Mouse (Mus musculus): ENCODE measurements around the gene Fbrs. TPM values are rescaled to one million over a fixed set of nuclear protein-coding genes. Genes with fewer than 3 reads are reported as not detected.
"Not testable (repeated sequence)": the region's sequence is repeated elsewhere in the genome, so short reads cannot be mapped to it uniquely, and the experiment has no call there.

The Fbrs gene
- polyA plus RNA-seq, 1 experiment from 2014 or later, result 10.4 TPM

- Histone ChIP-seq H3K9ac (ENCODE audit: low read length) (no peak overlapping the region), H3K9me3 (ENCODE audit: control insufficient read depth, low read length) (no peaks in the 10 kb centered on the region), H3K4me2 (ENCODE audit: low read length) (no peak overlapping the region), H3K4me1 (ENCODE audit: control insufficient read depth in 2 of 2, insufficient read depth in 2 of 2, low read length in 2 of 2) (peaks cover 2 to 11% of the 10 kb centered on the region in 2 experiments), H3K36me3 (ENCODE audit: control insufficient read depth, insufficient read depth, low read length) (peaks cover 61% of the 10 kb centered on the region), H3K27ac (replicated peaks in 1 of 2; ENCODE audit: control insufficient read depth in 1 of 2, insufficient read depth in 1 of 2, low read depth in 2 of 2, low read length in 2 of 2) (no peak overlapping the region), H3K4me3 (ENCODE audit: control insufficient read depth in 1 of 2, insufficient read depth in 1 of 2, low read depth in 1 of 2, low read length in 2 of 2) (no peak overlapping the region), H3K27me3 (ENCODE audit: control insufficient read depth, insufficient read depth, low read length) (no peaks in the 10 kb centered on the region)
- 77% methylated on average over 7 of the region's 7 CpGs for WGBS
- ATAC-seq (ENCODE audit: insufficient number of reproducible peaks, insufficient read depth, low FRiP score, low read depth), result no peak
These were observed 24.1 kb upstream of the Fbrs start for GRCm38 (mm10) chr7:127454905-127455304.

DNA sequence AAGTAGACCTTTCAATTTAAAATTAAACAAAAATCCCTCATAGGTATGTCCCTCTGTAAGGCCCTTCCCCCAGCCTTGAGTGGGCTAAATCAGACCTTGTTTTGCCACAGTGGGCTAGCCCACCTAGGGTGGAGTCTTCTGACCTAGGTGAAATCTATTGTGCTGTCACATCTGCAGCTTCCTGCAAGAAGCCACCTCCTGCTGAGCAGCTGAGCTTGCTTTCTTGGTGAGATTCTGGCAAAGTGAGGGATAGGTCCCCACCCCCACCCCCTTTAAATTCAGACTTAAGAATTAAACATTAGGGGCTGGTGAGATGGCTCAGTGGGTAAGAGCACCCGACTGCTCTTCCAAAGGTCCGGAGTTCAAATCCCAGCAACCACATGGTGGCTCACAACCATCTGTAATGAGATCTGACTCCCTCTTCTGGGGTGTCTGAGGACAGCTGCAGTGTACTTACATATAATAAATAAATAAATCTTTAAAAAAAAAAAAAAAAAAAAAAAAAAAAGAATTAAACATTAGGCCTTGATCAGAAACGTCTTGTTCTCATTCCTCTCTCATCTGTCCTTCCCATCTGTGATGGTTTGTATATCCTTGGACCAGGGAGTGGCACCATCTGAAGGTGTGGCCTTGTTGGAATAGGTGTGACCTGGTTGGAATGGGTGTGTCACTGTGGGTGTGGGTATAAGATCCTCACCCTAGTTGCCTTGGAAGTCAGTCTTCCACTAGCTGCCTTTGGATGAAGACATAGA is 20.5 kb upstream of the Fbrs start:
- H3K4me1 ChIP-seq (ENCODE audit: control insufficient read depth in 2 of 2, insufficient read depth in 2 of 2, low read length in 2 of 2); H3K9me3 ChIP-seq (ENCODE audit: control insufficient read depth, low read length); H3K27me3 ChIP-seq (ENCODE audit: control insufficient read depth, insufficient read depth, low read length); H3K9ac ChIP-seq (ENCODE audit: low read length); H3K4me2 ChIP-seq (ENCODE audit: low read length); H3K4me3 ChIP-seq (ENCODE audit: control insufficient read depth in 1 of 2, insufficient read depth in 1 of 2, low read depth in 1 of 2, low read length in 2 of 2); ATAC-seq (ENCODE audit: insufficient number of reproducible peaks, insufficient read depth, low FRiP score, low read depth); H3K27ac ChIP-seq (replicated peaks in 1 of 2; ENCODE audit: control insufficient read depth in 1 of 2, insufficient read depth in 1 of 2, low read depth in 2 of 2, low read length in 2 of 2): not testable (repeated sequence)
- H3K36me3 ChIP-seq (ENCODE audit: control insufficient read depth, insufficient read depth, low read length), result peaks cover 56% of the 10 kb centered on the region
- 87% methylated on average over 3 of the region's 3 CpGs for WGBS

GRCm38 (mm10) chr7:127459311-127459710 is 19.7 kb upstream of the Fbrs start, which contains the start of gene Prr14:
Prr14 (plus strand) TSS chr7:127459611.
- H3K9ac ChIP-seq (ENCODE audit: low read length); H3K27ac ChIP-seq (replicated peaks in 1 of 2; ENCODE audit: control insufficient read depth in 1 of 2, insufficient read depth in 1 of 2, low read depth in 2 of 2, low read length in 2 of 2); H3K27me3 ChIP-seq (ENCODE audit: control insufficient read depth, insufficient read depth, low read length); H3K4me1 ChIP-seq (ENCODE audit: control insufficient read depth in 2 of 2, insufficient read depth in 2 of 2, low read length in 2 of 2); H3K4me3 ChIP-seq (ENCODE audit: control insufficient read depth in 1 of 2, insufficient read depth in 1 of 2, low read depth in 1 of 2, low read length in 2 of 2); ATAC-seq (ENCODE audit: insufficient number of reproducible peaks, insufficient read depth, low FRiP score, low read depth); H3K4me2 ChIP-seq (ENCODE audit: low read length); H3K9me3 ChIP-seq (ENCODE audit: control insufficient read depth, low read length): not testable (repeated sequence)
- WGBS, result 96% methylated on average over 7 of the region's 8 CpGs
- H3K36me3 ChIP-seq (ENCODE audit: control insufficient read depth, insufficient read depth, low read length), result peaks cover 62% of the 10 kb centered on the region

DNA sequence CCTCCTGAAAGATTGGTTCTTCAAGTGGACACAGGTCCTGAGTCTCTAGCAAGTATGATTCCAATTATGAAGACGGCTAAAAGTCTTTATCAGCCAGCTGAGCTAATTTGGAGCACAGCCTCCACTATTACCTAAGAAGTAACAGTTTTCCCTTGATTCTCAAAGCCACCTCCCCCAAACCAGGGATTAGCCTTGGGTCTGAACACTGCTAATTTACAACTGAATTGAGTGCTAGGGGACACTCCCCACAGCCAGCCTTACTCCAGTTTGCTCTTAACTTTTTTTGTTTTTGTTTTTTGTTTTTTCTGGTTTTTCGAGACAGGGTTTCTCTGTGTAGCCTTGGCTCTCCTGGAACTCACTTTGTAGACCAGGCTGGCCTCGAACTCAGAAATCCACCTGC is 13.8 kb upstream of the Fbrs start:
- Histone ChIP-seq H3K27ac (replicated peaks in 1 of 2; ENCODE audit: control insufficient read depth in 1 of 2, insufficient read depth in 1 of 2, low read depth in 2 of 2, low read length in 2 of 2) (no peak overlapping the region), H3K9ac (ENCODE audit: low read length) (no peak overlapping the region), H3K9me3 (ENCODE audit: control insufficient read depth, low read length) (no peaks in the 10 kb centered on the region), H3K4me1 (ENCODE audit: control insufficient read depth in 2 of 2, insufficient read depth in 2 of 2, low read length in 2 of 2) (0 out of 4 replicates have a peak, but pooled peaks cover 0 to 4% of the 10 kb centered on the region in 2 experiments), H3K36me3 (ENCODE audit: control insufficient read depth, insufficient read depth, low read length) (peaks cover 42% of the 10 kb centered on the region), H3K27me3 (ENCODE audit: control insufficient read depth, insufficient read depth, low read length) (no peaks in the 10 kb centered on the region), H3K4me2 (ENCODE audit: low read length) (no peak overlapping the region), H3K4me3 (ENCODE audit: control insufficient read depth in 1 of 2, insufficient read depth in 1 of 2, low read depth in 1 of 2, low read length in 2 of 2) (no peak overlapping the region)
- WGBS, result 94% methylated on average over 3 of the region's 3 CpGs
- no peak for ATAC-seq (ENCODE audit: insufficient number of reproducible peaks, insufficient read depth, low FRiP score, low read depth)

- ATAC-seq (ENCODE audit: insufficient number of reproducible peaks, insufficient read depth, low FRiP score, low read depth); H3K9ac ChIP-seq (ENCODE audit: low read length); H3K9me3 ChIP-seq (ENCODE audit: control insufficient read depth, low read length); H3K4me1 ChIP-seq (ENCODE audit: control insufficient read depth in 2 of 2, insufficient read depth in 2 of 2, low read length in 2 of 2); H3K4me3 ChIP-seq (ENCODE audit: control insufficient read depth in 1 of 2, insufficient read depth in 1 of 2, low read depth in 1 of 2, low read length in 2 of 2); H3K27ac ChIP-seq (replicated peaks in 1 of 2; ENCODE audit: control insufficient read depth in 1 of 2, insufficient read depth in 1 of 2, low read depth in 2 of 2, low read length in 2 of 2); H3K27me3 ChIP-seq (ENCODE audit: control insufficient read depth, insufficient read depth, low read length); H3K4me2 ChIP-seq (ENCODE audit: low read length): not testable (repeated sequence)
- peaks cover 37% of the 10 kb centered on the region for H3K36me3 ChIP-seq (ENCODE audit: control insufficient read depth, insufficient read depth, low read length)
- 93% methylated on average over 2 of the region's 2 CpGs for WGBS
These were observed 13.3 kb upstream of the Fbrs start for GRCm38 (mm10) chr7:127465670-127466069.

- WGBS, result 92% methylated on average over 4 of the region's 4 CpGs
- ATAC-seq (ENCODE audit: insufficient number of reproducible peaks, insufficient read depth, low FRiP score, low read depth), result no peak
- 0 out of 4 replicates have a peak, but pooled peaks cover 0 to 4% of the 10 kb centered on the region in 2 experiments for H3K4me1 ChIP-seq (ENCODE audit: control insufficient read depth in 2 of 2, insufficient read depth in 2 of 2, low read length in 2 of 2)
- H3K27ac ChIP-seq (replicated peaks in 1 of 2; ENCODE audit: control insufficient read depth in 1 of 2, insufficient read depth in 1 of 2, low read depth in 2 of 2, low read length in 2 of 2), result no peak overlapping the region
- H3K9ac ChIP-seq (ENCODE audit: low read length), result no peak overlapping the region
- no peaks in the 10 kb centered on the region for H3K27me3 ChIP-seq (ENCODE audit: control insufficient read depth, insufficient read depth, low read length)
- H3K4me3 ChIP-seq (ENCODE audit: control insufficient read depth in 1 of 2, insufficient read depth in 1 of 2, low read depth in 1 of 2, low read length in 2 of 2), result no peak overlapping the region
- no peaks in the 10 kb centered on the region for H3K9me3 ChIP-seq (ENCODE audit: control insufficient read depth, low read length)
- peaks cover 27% of the 10 kb centered on the region for H3K36me3 ChIP-seq (ENCODE audit: control insufficient read depth, insufficient read depth, low read length)
- no peak overlapping the region for H3K4me2 ChIP-seq (ENCODE audit: low read length)
These were observed 12.4 kb upstream of the Fbrs start for GRCm38 (mm10) chr7:127466606-127467005.

DNA sequence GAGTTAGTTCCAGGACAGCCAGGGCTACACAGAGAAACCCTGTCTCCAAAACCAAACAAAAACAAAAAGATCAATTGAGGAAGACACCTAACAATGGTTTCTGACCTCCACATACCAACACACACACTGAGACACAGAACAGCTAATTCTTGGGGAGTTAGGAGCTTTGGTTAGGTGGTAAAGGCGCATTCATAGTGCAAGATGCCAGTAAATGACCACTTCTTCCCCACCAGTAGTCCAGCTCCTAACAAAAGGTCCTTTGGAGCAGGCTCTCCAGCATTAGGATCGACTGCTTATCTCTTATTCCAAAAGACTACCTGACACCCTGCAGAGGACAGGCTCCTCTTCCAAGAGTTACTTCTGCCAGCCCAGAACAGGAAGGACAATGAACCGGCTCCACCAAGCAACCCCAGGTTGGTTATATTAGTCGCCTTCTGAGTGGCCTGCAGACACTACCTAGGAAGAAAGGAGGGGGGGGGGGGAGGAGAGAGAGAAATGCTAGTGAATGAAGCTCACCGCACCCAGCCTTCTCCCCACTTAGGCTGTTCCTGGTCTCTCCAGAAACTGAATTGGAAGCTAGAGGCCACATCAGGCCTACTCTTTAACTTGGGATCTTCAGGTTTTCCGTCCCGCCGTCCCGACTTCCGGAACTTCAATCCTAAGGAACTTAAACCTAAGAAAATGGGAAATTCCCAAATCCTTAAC is 8.8 kb upstream of the Fbrs start:
- Histone ChIP-seq H3K4me1 (ENCODE audit: control insufficient read depth in 2 of 2, insufficient read depth in 2 of 2, low read length in 2 of 2) (peaks cover 4 to 12% of the 10 kb centered on the region in 2 experiments; a peak in 3 of 4 replicates), H3K36me3 (ENCODE audit: control insufficient read depth, insufficient read depth, low read length) (peaks cover 32% of the 10 kb centered on the region), H3K9me3 (ENCODE audit: control insufficient read depth, low read length) (no peaks in the 10 kb centered on the region), H3K4me3 (ENCODE audit: control insufficient read depth in 1 of 2, insufficient read depth in 1 of 2, low read depth in 1 of 2, low read length in 2 of 2) (peak overlapping the region; percentile 75 to 82), H3K27me3 (ENCODE audit: control insufficient read depth, insufficient read depth, low read length) (no peaks in the 10 kb centered on the region), H3K27ac (replicated peaks in 1 of 2; ENCODE audit: control insufficient read depth in 1 of 2, insufficient read depth in 1 of 2, low read depth in 2 of 2, low read length in 2 of 2) (peak overlapping the region; percentile 92 to 99), H3K9ac (ENCODE audit: low read length) (peak overlapping the region; percentile 93), H3K4me2 (ENCODE audit: low read length) (peak overlapping the region; percentile 81)
- ATAC-seq (ENCODE audit: insufficient number of reproducible peaks, insufficient read depth, low FRiP score, low read depth), result no peak
- 9% methylated on average over 10 of the region's 10 CpGs for WGBS

Data from heart, embryonic 14.5 days (tissue).